Mouse (Mus musculus): ENCODE results near the gene Il17d.

Il17d gene

DNA sequence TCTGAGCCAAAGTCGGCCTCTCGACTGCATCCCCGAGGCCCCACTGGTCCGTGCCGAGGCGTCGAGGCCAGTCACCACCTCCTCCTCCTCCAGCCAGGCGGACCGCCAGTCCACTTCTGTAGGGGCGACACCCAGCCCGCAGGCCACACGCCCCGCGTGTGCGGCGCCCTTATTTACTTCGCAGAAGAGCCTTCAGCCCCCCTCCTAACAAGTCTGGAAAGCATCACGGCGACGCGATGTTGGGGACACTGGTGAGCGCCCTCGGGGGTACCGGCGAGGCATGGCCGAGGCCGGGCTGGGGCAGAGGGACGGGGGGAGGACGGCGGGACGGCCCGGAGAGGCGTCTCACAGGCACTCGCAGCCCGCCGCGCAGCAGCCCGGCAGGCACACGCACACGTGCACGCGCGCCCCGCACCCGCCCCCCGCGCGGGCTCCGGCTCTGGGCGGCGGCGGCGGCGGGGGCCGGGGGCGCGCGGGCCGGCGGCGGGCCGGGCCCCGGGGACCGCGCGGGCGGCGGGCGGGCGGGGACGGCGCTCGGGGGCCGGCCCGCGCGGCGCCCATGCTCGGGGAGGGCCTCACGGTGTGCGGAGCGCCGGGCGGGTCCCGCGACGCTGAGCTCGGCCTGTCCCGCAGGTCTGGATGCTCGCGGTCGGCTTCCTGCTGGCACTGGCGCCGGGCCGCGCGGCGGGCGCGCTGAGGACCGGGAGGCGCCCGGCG is at the start of gene Il17d:
Il17d (plus strand) TSS at position 107 of the 717 bp plus-strand sequence.
- peak; percentile 47 for DNase-seq (ENCODE audit: low spot score)

DNA sequence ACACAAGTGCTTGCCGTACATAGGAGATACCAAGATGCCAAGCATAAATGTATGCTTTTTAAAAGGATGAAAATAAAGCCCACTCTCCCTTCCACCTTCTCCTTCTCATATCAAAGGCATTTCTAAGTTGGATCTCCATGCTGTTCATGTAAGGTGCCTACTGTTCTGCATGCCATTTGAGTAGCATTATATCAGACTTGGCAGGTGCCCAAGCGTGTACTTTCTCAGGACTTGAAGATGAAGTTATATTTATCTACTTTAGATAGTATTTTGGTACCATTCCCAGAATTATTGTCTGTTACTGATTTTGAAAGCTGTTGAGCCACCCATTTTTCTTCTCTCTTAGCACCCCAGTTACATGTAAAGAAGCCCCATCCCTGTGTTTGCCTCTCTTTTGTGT is 49.5 kb upstream of the Il17d start:
- DNase-seq (ENCODE audit: low spot score): no peak

DNA sequence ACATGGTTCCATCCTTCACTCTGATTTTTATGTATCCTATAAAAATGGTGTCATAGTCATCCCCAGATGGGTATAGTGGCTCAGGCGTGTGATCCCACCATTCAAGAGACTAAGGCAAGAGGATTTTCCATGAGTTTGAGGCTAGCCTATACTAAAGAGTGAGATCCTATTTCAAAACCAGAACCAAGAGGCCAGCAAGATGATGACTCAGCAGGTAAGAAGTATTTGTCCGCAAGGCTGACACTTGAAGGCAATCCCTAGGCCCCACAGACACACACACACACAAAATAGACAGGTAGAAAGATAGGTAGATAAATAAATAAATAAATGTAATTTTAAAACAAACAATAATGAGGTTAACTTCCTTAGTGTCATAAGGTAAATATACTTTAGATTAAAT is 42.3 kb upstream of the Il17d start:
- DNase-seq (ENCODE audit: low spot score): no peak

DNA sequence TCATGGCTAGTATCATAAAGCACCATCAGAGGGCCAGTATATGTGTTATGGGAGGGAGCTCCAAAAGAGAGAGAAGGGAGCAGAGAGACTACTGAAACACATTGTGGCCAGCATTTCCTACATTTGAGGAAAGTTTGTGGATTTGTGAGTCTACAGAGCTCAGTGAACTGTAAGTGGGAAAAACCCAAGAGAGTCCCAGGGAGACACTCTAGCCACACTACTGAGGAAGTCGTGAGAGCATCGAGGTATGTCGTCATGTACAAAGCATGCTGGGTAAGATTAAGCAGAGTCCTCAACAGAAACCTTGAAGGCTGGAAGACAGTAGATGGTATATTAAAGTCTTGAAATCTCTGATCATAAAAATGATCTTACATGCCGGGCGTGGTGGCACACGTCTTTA is 40.4 kb upstream of the Il17d start:
- no peak for DNase-seq (ENCODE audit: low spot score)

DNA sequence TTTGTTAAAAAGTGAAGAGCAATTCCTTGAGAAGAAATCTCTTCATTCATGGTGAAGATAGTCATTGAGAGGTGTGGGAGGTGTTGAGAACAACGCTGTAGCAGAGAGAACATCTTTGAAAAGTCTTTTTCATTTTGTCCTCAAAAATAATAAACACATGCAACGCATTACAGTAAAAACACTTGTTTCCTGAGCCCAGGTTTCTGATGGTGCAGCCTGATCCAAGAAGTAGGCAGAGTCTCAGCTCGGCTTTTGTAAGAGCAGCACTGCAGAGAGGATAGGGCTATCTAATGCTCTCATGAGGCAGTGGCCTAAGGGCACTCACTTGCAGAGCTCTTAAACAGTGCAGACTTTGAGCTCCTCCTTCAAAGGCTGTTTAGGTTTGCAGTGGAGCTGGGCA is 34.9 kb upstream of the Il17d start:
- DNase-seq (ENCODE audit: low spot score): no peak

DNA sequence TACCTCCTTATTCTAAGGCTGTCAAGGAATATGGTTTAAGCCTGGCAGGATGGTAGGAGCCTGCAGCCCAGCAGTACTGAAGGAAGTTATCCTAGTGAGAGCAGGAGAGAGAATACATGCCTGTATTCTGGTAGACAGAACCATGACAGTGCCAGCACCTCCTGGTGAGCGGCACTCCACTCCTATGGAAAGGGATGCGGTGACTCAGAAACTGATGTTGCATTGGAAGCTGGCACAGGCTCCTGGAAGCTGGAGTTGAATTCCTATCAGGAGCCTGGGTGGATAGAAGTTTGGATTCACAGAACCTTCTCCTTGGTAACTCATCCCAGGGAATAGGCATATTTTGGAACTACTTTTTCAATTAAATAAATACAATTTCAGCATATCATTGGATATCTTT is 30.7 kb upstream of the Il17d start:
- DNase-seq (ENCODE audit: low spot score): no peak

DNA sequence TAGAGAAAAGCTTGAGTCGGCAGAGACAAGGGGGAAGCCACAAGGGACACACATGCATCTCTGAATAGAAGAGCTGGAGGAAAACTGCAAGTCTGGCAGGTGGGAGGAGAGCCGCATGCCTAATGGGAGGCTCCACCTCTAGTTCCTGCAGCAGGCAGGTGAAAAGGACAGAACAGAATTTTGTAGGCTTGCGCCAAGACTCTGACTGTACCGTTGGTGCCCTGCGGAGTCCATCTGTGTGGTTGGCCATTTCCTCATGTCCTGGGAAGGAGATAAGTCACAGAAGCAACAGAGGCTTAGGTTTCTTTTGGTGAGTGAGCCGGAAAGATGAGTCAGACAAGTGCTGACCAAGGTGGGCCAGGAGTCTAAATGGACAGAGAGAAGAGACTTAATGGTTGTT is 20.8 kb upstream of the Il17d start:
- DNase-seq (ENCODE audit: low spot score): no peak

DNA sequence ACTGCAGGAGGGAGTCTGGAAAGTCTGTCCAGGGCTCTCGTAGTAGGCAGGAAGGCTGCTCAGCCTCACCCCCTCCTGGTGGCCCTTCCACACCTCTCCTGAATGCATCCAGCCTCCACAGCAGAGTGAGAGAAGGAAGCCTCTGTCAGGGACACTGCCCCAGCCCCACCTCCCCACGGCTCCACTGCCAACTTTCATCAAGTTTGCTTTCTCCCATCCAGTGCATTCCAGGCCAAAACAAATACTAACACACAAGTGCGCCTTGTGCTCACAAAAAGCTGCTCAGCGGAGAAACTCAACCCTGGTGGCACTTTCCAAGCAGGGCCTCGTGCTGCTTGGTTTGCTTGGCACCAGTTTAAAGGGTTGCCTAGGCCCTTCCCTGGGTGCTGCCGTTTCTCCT is 15.0 kb upstream of the Il17d start:
- no peak for DNase-seq (ENCODE audit: low spot score)

DNA sequence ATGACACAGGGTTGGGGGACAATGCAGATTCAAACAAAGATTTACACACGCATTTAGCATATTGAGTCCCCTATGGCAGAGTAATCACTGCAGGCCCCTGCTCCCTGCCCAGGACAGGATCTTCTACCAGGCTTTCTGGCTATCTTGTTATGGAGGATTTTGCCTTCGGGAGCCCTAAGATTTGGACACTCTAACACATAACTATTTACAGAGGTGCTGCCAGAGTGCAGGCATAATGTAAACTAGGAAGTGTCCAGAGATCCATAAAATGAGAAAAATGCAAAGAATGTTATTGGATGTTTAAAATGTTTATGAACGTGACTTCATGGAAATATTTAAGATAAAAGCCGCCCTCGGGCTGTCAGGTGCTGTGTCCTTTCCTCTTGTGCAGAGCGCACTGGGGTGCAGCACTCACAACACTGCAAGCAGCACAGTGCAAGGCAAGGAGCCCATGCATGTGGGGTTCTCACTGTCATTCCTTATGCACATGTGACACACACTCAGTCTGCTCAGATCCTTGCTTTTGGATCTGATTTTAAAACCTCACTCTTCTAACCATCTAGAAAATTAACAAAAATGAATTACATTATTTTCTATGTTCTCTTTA is 9.3 kb upstream of the Il17d start:
- DNase-seq (ENCODE audit: low spot score): no peak

DNA sequence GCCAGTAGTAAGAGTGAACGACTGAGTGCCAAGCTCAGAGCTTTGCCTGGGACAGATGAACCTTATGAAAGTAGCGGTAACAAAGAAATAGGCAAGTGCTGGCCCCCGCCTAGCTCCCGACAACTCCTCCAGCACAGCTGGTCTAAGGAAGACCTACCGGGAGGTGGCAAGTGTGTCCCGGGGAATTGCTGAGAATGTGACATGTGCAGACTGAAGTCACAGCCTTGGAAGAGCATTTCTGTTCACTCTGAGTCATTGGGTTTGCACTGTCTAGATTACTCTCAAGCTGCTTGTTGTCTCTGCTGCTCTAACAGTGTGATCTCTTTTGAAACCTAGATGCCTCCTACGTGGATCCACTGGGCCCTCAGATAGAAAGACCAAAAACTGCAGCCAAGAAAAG is 7.6 kb upstream of the Il17d start:
- no peak for DNase-seq (ENCODE audit: low spot score)

DNA sequence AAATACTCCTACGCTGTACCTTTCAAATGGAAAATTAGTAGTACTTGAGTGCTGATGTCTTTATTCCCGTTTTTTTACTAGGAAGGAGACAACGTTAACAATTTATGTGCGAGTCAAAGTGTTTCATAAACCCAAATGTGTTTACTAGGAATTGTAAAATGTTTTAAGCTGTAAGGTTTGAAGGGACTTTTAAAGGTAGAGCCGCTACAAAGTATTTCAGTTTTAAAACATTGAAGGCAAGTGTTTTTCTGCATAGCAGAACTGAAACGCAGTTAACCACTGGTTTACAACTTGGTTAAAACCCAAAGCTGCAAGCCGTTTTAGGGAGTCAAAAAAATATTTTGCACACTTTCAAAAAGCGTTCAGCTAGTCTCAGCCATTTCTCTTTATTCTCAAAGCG is 815 bp upstream of the Il17d start:
- DNase-seq (ENCODE audit: low spot score): no peak

DNA sequence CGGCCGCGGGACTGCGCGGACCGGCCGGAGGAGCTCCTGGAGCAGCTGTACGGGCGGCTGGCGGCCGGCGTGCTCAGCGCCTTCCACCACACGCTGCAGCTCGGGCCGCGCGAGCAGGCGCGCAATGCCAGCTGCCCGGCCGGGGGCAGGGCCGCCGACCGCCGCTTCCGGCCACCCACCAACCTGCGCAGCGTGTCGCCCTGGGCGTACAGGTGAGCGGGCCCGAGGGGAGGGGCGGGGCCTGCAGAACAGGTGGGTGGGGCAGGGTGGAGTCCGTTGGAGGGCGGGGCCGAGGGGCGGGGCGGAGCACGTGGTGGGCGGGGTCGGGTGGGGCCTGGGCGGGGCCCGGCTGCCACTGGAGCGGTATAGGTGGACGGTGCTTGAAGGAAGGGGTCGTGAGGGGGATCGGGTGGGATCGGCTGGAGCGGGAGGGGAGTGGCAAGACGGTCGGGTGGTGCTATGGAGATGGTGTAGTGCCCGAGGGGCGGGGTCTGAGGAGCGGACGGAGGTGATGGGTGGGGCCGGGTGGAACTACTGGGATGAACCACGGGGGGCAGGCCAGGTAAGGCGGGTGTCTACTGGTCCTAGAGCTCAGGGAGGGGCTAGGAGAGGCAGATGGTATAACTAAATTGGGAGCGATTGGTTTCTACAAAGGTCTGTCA is 942 bp downstream of the Il17d start:
- peak; percentile 76 for DNase-seq (ENCODE audit: low spot score)

DNA sequence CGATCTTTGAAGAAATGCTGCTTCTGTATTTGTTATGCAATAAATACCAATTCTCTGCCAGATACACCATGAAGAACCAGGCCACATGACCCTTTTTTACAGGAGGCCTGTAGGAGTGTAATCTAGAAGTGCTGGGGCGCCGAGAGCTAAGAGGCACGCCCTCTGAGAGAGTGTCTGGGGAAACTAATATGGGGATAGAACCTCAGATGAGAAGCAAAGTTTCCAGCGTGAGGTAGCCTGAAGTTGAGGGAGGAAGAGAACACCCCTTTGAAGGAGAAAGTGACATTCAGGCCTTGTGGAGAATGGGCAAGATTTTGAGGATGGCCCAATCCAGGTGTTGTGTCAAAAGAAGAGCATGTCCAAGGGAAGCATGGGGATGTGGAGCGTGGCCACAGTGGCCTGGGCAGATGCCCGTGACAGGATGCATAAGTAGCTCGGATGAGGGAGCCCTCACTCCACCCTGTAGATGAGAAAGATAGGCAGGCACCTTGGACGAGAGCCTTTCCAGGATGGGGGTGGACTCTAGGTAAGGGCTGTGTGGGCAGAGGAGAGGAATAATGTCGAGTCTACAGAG is 1.6 kb downstream of the Il17d start:
- DNase-seq (ENCODE audit: low spot score): no peak

DNA sequence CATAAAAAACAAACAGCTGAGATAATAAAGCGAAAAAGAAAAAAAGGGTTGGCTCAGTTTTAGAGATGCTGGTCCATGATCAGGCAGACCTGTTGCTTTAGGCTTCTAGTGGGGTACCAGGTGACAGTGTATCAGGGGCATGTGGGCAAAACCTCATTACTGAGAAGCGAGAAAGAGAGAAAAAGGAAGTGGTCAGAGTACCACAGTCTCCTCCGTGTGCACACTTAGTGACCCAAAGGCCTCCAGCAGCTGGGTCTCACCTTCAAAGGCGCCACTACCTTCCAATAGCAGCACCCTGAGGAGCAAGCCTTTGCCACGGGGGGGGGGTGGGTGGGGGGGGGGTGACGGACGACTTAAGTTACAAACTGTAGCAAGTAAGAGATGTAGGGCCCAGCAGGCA is 2.5 kb downstream of the Il17d start:
- DNase-seq (ENCODE audit: low spot score): no peak

DNA sequence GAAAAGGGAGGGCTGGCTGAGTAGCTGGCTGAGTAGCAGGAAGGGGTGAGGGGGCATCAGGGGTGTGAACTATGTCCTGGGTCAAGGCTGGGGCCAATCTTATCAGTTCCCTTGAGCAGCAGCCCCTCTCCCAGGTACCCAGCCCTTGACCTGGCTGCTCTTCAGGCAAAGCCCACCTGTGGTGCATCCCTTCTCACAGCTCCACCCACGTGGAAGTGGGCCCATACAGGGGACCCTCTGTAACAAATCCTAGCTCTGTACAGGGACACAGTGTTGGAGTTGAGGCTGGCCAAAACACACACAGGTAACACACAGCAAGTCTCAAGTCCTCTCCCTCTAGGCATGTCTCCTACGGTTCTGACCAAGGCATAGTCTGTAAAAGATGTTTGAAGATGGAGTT is 3.0 kb downstream of the Il17d start:
- no peak for DNase-seq (ENCODE audit: low spot score)

DNA sequence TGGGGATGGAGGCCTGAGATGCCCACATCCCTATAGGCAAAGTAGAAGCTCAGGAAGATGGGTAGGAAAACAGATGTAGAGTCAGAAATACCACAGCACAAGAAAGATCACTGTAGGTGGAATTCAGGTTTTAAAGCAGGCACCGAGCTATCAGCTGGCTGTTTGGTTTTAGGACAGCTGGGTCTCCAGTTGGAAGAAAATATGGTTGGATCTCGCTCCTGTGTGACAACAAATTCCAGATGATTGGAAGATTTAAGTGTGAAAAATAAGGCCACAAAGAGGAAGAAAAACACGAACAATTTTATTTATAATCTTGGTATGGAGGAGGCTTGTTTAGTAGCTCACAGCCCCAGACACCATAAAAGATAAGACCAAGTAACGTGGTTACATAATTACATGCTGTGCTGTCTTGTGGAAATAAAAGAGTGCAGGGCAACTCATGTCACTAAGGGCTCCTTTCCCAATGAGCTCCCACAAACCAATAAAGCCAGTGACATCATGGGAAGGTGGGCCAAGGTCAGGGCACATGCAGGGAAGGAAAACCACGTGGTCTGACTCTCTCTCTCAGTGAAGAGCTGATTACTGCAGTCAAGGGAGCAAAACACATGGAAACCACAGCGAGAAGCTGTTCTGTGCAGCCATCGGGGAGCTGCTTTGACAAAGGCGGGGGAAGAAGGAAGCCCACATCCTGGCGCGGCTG is 4.7 kb downstream of the Il17d start:
- peak; percentile 29 for DNase-seq (ENCODE audit: low spot score)

DNA sequence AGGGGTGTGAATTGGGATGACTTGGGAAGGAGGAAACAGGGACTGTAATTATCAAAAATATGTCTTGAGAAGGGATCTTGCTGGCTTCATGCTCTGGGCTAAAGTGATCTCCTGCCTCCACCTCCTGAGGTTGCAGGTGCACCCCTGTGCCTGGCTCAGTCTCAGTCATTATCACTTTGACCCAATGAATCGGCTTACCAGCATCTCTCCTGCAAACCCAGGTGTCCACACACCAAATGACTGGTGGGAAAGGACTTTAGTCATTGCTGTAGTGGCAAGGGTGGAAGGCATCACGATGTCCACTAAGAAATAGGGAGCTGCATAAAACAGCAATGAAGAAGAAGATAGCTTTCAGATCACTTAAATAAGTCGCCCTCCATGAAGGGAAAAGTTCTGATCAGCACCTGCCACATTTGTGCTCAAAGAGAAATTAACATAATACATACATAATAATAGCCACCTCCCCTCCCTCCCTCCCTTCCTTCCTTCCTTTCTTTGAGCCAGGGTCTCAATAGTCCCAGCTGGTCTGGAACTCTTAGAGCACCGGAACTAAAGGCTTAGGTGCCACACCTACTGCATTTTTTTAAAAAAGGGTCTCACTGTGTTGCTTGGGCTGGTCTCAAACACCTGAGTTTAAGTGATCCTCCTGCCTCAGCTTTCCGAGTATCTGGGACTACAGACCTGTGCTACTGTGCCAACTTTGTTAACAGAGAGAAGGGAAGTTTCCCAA is 5.4 kb downstream of the Il17d start:
- no peak for DNase-seq (ENCODE audit: low spot score)

DNA sequence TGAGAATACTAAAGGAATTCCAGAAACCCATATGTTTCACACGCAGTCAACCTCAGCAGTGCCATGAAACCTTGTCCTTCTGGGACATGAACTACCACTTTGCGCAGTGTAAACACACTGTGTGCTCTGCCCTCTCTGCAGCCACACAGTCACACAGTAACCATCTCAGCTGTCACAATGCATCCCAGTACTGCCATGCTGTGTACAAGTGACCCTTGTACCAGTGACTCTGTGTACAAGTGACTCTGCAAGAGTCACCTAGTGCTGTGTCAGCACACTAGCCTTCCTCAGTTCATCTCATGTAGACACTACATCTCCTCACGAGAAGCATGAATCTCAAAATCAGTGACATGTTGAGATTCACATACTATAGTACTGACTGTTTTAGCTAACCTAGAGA is 8.0 kb downstream of the Il17d start:
- DNase-seq (ENCODE audit: low spot score): no peak

DNA sequence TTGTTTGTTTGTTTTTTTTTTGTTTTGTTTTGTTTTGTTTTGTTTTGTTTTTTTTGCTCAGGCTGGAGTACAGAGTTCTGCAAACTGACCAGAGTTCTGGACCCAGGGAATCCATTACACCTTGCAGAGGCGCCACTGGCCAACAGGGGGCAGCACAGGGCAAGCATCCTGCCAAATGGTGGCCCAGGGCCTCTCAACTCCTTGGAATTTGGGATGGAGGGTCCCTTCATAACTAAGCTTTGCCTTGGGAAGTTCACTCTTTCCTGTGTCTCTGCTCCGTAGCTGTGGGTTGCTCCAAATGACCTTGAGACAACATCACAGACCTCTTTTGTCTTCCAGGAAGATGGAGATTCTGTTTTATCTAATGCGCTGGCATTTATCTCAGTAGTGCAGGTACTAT is 8.6 kb downstream of the Il17d start:
- peak; percentile 62 for DNase-seq (ENCODE audit: low spot score)

DNA sequence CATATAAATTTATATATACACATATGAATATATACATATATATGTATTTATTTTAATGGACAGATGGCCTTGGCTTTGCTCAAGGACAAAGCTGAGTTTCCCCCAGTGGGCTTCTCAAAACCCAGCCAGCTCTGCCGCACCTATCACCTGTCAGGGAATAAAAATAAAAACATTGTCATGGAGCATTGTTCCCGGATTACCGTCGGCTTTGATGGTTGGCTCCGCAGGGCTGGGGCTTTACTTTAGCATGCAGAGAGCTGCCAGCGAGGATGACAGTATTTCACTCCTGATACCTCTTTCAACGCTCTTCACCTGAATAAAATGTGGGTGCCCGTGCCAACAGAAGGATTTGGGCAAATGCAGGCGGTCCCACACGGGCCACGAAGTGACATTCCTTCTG is 9.3 kb downstream of the Il17d start:
- DNase-seq (ENCODE audit: low spot score): no peak

DNA sequence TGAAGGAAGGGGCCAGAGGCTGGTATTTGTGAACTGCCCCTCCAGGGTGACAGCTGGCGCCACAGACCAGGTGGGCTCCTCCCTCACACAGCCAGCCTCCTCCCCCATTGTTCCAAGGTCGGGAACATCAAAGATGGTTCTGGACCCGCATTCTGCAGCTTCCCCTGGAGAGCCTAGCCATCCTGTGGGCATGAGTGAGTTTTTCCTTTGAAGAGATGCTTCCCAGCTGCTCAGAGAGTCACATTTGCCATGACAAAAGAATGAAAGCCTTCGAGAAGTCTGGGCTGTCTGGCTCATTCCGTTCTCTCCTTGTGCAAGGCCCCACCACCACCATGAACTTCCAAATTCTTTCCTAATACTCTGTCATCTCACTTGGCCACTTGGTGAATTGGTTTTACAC is 9.8 kb downstream of the Il17d start:
- DNase-seq (ENCODE audit: low spot score): no peak

DNA sequence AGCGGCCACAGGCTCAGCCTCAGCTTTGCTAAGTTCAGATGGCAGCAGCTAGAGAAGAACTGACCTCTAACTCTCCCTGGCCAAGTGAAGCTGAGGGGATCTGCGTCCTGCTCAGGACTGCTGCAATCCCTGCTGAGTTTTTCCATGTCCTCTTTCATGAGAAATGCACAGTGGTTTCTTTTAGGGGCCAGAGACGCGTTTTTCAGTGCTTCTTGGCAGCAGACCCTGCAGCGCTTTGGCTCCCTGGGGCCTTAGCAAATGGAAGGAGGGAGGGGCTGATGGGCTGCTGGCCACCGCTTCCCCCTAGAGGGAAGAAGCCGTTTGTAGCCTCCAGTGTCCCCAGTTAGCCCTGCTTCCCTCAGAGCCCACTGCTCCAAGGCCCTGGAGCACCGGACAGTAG is 10.4 kb downstream of the Il17d start:
- DNase-seq (ENCODE audit: low spot score): peak; percentile 32
